14 mouse cellular contexts compared by ENCODE assay signal in genomic region chr7:98841802-98842201, GRCm38 (mm10). TPM values are rescaled to one million over a fixed set of nuclear protein-coding genes. Genes with fewer than 3 reads are reported as not detected.
A peak's percentile ranks its signal among the peaks of the same experiment; 100 is the strongest.
DNase-seq lines count a peak whose midpoint lies in the region; ATAC-seq and TF ChIP-seq lines count a peak whose summit lies in the region.
"Had no signal": no experiment of that assay in that cellular context is flagged by ENCODE, and none has a peak within 500 bp of the region (broad histone marks: within the 10 kb centered on the region; RNA-seq: fewer than 3 reads in every experiment).

No protein-coding gene starts in this region.

- H3K9me3 ChIP-seq in intestine, postnatal 0 days (ENCODE audit: control insufficient read depth): no peaks in the 10 kb centered on the region
- no peaks in the 10 kb centered on the region for H3K9me3 ChIP-seq in intestine, embryonic 16.5 days (ENCODE audit: control insufficient read depth, low read length)
- H3K9me3 ChIP-seq in liver, embryonic 12.5 days (replicated peaks): no peaks in the 10 kb centered on the region
- H3K9me3 ChIP-seq: forebrain, embryonic 10.5 days; intestine, embryonic 15.5 days; midbrain, embryonic 13.5 days had no signal

- DNase-seq in ES-CJ7 (ENCODE audit: low read depth, low spot score): peak; percentile 70
- DNase-seq in embryo, embryonic 10.5 days (ENCODE audit: low spot score): peak; percentile 50
- peak; percentile 65 for DNase-seq in lung, postnatal 10 days
- DNase-seq in urinary bladder, postnatal 25 days (ENCODE audit: low spot score): no peak
- no peak for DNase-seq in spleen, postnatal 4 days (ENCODE audit: low spot score in 2 of 2)
- DNase-seq: cerebellum, postnatal 25 days; layer of hippocampus, postnatal 36 days had no signal

- H3K9ac ChIP-seq in intestine, postnatal 0 days (ENCODE audit: low read depth, low read length): no peak overlapping the region
- H3K9ac ChIP-seq in intestine, embryonic 16.5 days (ENCODE audit: low read depth, low read length): no peak overlapping the region
- H3K9ac ChIP-seq in liver, embryonic 12.5 days: no peak overlapping the region
- H3K9ac ChIP-seq: intestine, embryonic 15.5 days; midbrain, embryonic 13.5 days had no signal

- TF ChIP-seq CTCF in intestine, postnatal 0 days (IDR thresholded peaks at IDR 0.05; ENCODE audit: low read depth): peak; percentile 35

- no peak overlapping the region for H3K4me3 ChIP-seq in intestine, postnatal 0 days (ENCODE audit: low read depth, low read length)
- no peak overlapping the region for H3K4me3 ChIP-seq in intestine, embryonic 16.5 days (ENCODE audit: low read length)
- no peak overlapping the region for H3K4me3 ChIP-seq in liver, embryonic 12.5 days
- H3K4me3 ChIP-seq: forebrain, embryonic 10.5 days; intestine, embryonic 15.5 days; midbrain, embryonic 13.5 days had no signal

- no peaks in the 10 kb centered on the region for H3K36me3 ChIP-seq in intestine, postnatal 0 days (ENCODE audit: control insufficient read depth, insufficient read depth)
- no peaks in the 10 kb centered on the region for H3K36me3 ChIP-seq in intestine, embryonic 16.5 days (ENCODE audit: control insufficient read depth, insufficient read depth, low read length)
- no peaks in the 10 kb centered on the region for H3K36me3 ChIP-seq in liver, embryonic 12.5 days
- H3K36me3 ChIP-seq: forebrain, embryonic 10.5 days; intestine, embryonic 15.5 days; midbrain, embryonic 13.5 days had no signal

- H3K27ac ChIP-seq in intestine, postnatal 0 days (ENCODE audit: low read depth, low read length): no peak overlapping the region
- no peak overlapping the region for H3K27ac ChIP-seq in intestine, embryonic 16.5 days (ENCODE audit: low read length)
- no peak overlapping the region for H3K27ac ChIP-seq in liver, embryonic 12.5 days
- H3K27ac ChIP-seq: forebrain, embryonic 10.5 days; intestine, embryonic 15.5 days; midbrain, embryonic 13.5 days had no signal

- 42% methylated on average over 3 of the region's 3 CpGs for WGBS in intestine, postnatal 0 days
- 49% methylated on average over 3 of the region's 3 CpGs for WGBS in intestine, embryonic 16.5 days
- 34% methylated on average over 3 of the region's 3 CpGs for WGBS in liver, embryonic 12.5 days (ENCODE audit: insufficient replicate concordance)

- H3K4me1 ChIP-seq in intestine, postnatal 0 days (replicated peaks; ENCODE audit: control insufficient read depth, insufficient read depth, low read length): peaks cover 18% of the 10 kb centered on the region
- H3K4me1 ChIP-seq in intestine, embryonic 16.5 days (ENCODE audit: control insufficient read depth, insufficient read depth, low read length): peaks cover 34% of the 10 kb centered on the region
- 0 out of 2 replicates have a peak, but pooled peaks cover 4% of the 10 kb centered on the region for H3K4me1 ChIP-seq in liver, embryonic 12.5 days

- ATAC-seq in intestine, postnatal 0 days: no peak
- no peak for ATAC-seq in intestine, embryonic 16.5 days
- ATAC-seq in liver, embryonic 12.5 days: no peak
- ATAC-seq: intestine, embryonic 15.5 days; midbrain, embryonic 13.5 days had no signal

- no peak overlapping the region for H3K4me2 ChIP-seq in intestine, postnatal 0 days (replicated peaks; ENCODE audit: low read depth)
- no peak overlapping the region for H3K4me2 ChIP-seq in intestine, embryonic 16.5 days (ENCODE audit: low read depth, low read length)
- H3K4me2 ChIP-seq in liver, embryonic 12.5 days: no peak overlapping the region
- H3K4me2 ChIP-seq: intestine, embryonic 15.5 days; liver, embryonic 11.5 days; midbrain, embryonic 13.5 days had no signal

- H3K27me3 ChIP-seq in intestine, postnatal 0 days (replicated peaks; ENCODE audit: control insufficient read depth, insufficient read depth, low read length): peaks cover 18% of the 10 kb centered on the region
- H3K27me3 ChIP-seq in intestine, embryonic 16.5 days (replicated peaks; ENCODE audit: control insufficient read depth, insufficient read depth, low read length): peaks cover 11% of the 10 kb centered on the region
- peaks cover 80% of the 10 kb centered on the region for H3K27me3 ChIP-seq in liver, embryonic 12.5 days (replicated peaks)

RNA-seq across cellular contexts. Expression of gene Wnt11, which starts 6.9 kb away (rescaled TPM):
- polyA plus RNA-seq in intestine, postnatal 0 days (2015; fragmentation: Nextera tagmentation; extraction: Ambion mirVana): 0.80 and 1.1 TPM in 2 replicates
- polyA plus RNA-seq in intestine, embryonic 16.5 days (2015; fragmentation: Nextera tagmentation; extraction: Ambion mirVana): 1.8 and 2.0 TPM in 2 replicates
- 3.6 and 3.9 TPM in 2 replicates for polyA plus RNA-seq in liver, embryonic 12.5 days (2016; fragmentation: Nextera tagmentation; extraction: Ambion mirVana)

Comparison
In these comparisons a context has a peak if more than half of its experiments do, and no peak if none do; other contexts are left out.
1. DNase-seq: peak in ES-CJ7 (single experiment), embryo, embryonic 10.5 days (single experiment) and lung, postnatal 10 days (single experiment); none in urinary bladder, postnatal 25 days (single experiment) and spleen, postnatal 4 days (0 of 2).